Mouse (Mus musculus) cerebellum, postnatal 36 days (tissue): ENCODE measurements around the gene Opn3.
A peak's percentile ranks its signal among the peaks of the same experiment; 100 is the strongest.

ENCODE experiments used
- DNase-seq, 2 experiments: peaks; one replicate each; pipeline ENCODE4 v3.0.0; 2021 to 2022; ENCODE audit warnings: mixed read lengths in 2 of 2

Gene Opn3

GRCm38 (mm10) chr1:175692246-175692996 is at the start of gene Opn3, which contains the start of gene Chml:
Gene Opn3 (minus strand): TSS chr1:175692776.
Gene Chml (minus strand): TSS chr1:175692901.
- peak; percentile 96 to 98 for DNase-seq

- DNase-seq, result no peak
Observed at GRCm38 (mm10) chr1:175725771-175726170, 33.2 kb upstream of the Opn3 start.

- no peak for DNase-seq
Observed at GRCm38 (mm10) chr1:175716832-175717231, 24.3 kb upstream of the Opn3 start.

GRCm38 (mm10) chr1:175712338-175712909 is 19.8 kb upstream of the Opn3 start:
- no peak for DNase-seq

GRCm38 (mm10) chr1:175708013-175708412 is 15.4 kb upstream of the Opn3 start:
- no peak for DNase-seq

GRCm38 (mm10) chr1:175707599-175707998 is 15.0 kb upstream of the Opn3 start:
- no peak for DNase-seq

GRCm38 (mm10) chr1:175701145-175701544 is 8.6 kb upstream of the Opn3 start:
- no peak for DNase-seq

GRCm38 (mm10) chr1:175699796-175700195 is 7.2 kb upstream of the Opn3 start:
- no peak for DNase-seq

GRCm38 (mm10) chr1:175699375-175699774 is 6.8 kb upstream of the Opn3 start:
- no peak for DNase-seq

- DNase-seq, result no peak
Observed at GRCm38 (mm10) chr1:175698293-175698692, 5.7 kb upstream of the Opn3 start, which contains the start of gene Wdr64. Gene Wdr64 (plus strand): TSS chr1:175698593.

- DNase-seq, result peak; percentile 9 to 13
Observed at GRCm38 (mm10) chr1:175693429-175693960, 919 bp upstream of the Opn3 start.

- no peak for DNase-seq
Observed at GRCm38 (mm10) chr1:175692997-175693361, 403 bp upstream of the Opn3 start.

GRCm38 (mm10) chr1:175691686-175692245 is 810 bp downstream of the Opn3 start:
- DNase-seq, result peak in 1 of 2 experiments; percentile 5

GRCm38 (mm10) chr1:175680995-175681394 is 11.6 kb downstream of the Opn3 start:
- no peak for DNase-seq

- DNase-seq, result no peak
Observed at GRCm38 (mm10) chr1:175677459-175677858, 15.1 kb downstream of the Opn3 start.

GRCm38 (mm10) chr1:175675116-175675515 is 17.5 kb downstream of the Opn3 start:
- no peak for DNase-seq

GRCm38 (mm10) chr1:175673563-175674325 is 18.8 kb downstream of the Opn3 start:
- no peak for DNase-seq

- no peak for DNase-seq
Observed at GRCm38 (mm10) chr1:175671626-175672025, 20.9 kb downstream of the Opn3 start.

- no peak for DNase-seq
Observed at GRCm38 (mm10) chr1:175670042-175670441, 22.5 kb downstream of the Opn3 start.

- no peak for DNase-seq
Observed at GRCm38 (mm10) chr1:175669456-175669855, 23.1 kb downstream of the Opn3 start.

- peak in 1 of 2 experiments; percentile 16 for DNase-seq
Observed at GRCm38 (mm10) chr1:175668666-175669405, 23.7 kb downstream of the Opn3 start.

- DNase-seq, result no peak
Observed at GRCm38 (mm10) chr1:175659900-175660299, 32.7 kb downstream of the Opn3 start.
